In genomic region chr16:52219069-52219468, GRCm38 (mm10) we compare ENCODE assay signal across 8 mouse cellular contexts.
A peak's percentile ranks its signal among the peaks of the same experiment; 100 is the strongest.
DNase-seq lines count a peak whose midpoint lies in the region; ATAC-seq and TF ChIP-seq lines count a peak whose summit lies in the region.
"Had no signal": no experiment of that assay in that cellular context is flagged by ENCODE, and none has a peak within 500 bp of the region (broad histone marks: within the 10 kb centered on the region; RNA-seq: fewer than 3 reads in every experiment).

No protein-coding gene starts in this region.

- H3K4me3 ChIP-seq in liver, embryonic 11.5 days (ENCODE audit: low read depth, low read length) = no peak overlapping the region
- H3K4me3 ChIP-seq in MEL (ENCODE audit: control insufficient read depth in 1 of 2, insufficient read depth in 1 of 2, low read depth in 2 of 2, low read length in 2 of 2) = no peak overlapping the region
- H3K4me3 ChIP-seq in kidney, embryonic 16.5 days (ENCODE audit: low read length) = no peak overlapping the region

- ATAC-seq in liver, embryonic 11.5 days (replicated peaks; ENCODE audit: low FRiP score) = no peak
- ATAC-seq in kidney, embryonic 16.5 days (ENCODE audit: low FRiP score, low TSS enrichment) = peak; percentile 74; the same call in 1 of the 2 replicates
- ATAC-seq in megakaryocyte progenitor cell, adult 5-6 weeks (replicated peaks; ENCODE audit: poor library complexity) = peak; percentile 91
- no peak for ATAC-seq in cerebellum, adult (ENCODE audit: insufficient number of reproducible peaks, low FRiP score, low TSS enrichment)

- no peak overlapping the region for H3K27ac ChIP-seq in liver, embryonic 11.5 days (ENCODE audit: low read depth, low read length)
- H3K27ac ChIP-seq in MEL (ENCODE audit: control insufficient read depth, low read depth, low read length) = no peak overlapping the region
- H3K27ac ChIP-seq in kidney, embryonic 16.5 days (ENCODE audit: low read length) = no peak overlapping the region
- H3K27ac ChIP-seq: macrophage had no signal

- H3K4me2 ChIP-seq in liver, embryonic 11.5 days = no peak overlapping the region
- H3K4me2 ChIP-seq in kidney, embryonic 16.5 days (replicated peaks; ENCODE audit: low read depth, low read length) = no peak overlapping the region

- WGBS in liver, embryonic 11.5 days = 22% methylated on average over 2 of the region's 2 CpGs
- 18% methylated on average over 2 of the region's 2 CpGs for WGBS in kidney, embryonic 16.5 days

- no peaks in the 10 kb centered on the region for H3K36me3 ChIP-seq in liver, embryonic 11.5 days (ENCODE audit: control insufficient read depth, insufficient read depth, low read length)
- H3K36me3 ChIP-seq in MEL (ENCODE audit: control insufficient read depth in 1 of 2, insufficient read depth in 2 of 2, low read length in 2 of 2) = no peaks in the 10 kb centered on the region
- H3K36me3 ChIP-seq in kidney, embryonic 16.5 days (ENCODE audit: insufficient read depth, low read length) = no peaks in the 10 kb centered on the region

- TF ChIP-seq EP300 in MEL (IDR thresholded peaks at IDR 0.05; ENCODE audit: low read depth in 1 of 2, low read length in 2 of 2) = no peak

- H3K9me3 ChIP-seq in liver, embryonic 11.5 days (ENCODE audit: control insufficient read depth, low read length) = no peaks in the 10 kb centered on the region
- H3K9me3 ChIP-seq in MEL (replicated peaks; ENCODE audit: insufficient read depth, low read length) = no peaks in the 10 kb centered on the region
- H3K9me3 ChIP-seq in kidney, embryonic 16.5 days (ENCODE audit: low read length) = no peaks in the 10 kb centered on the region

- no peaks in the 10 kb centered on the region for H3K79me2 ChIP-seq in MEL (ENCODE audit: control insufficient read depth, insufficient read depth, low read length, poor library complexity)

- DNase-seq in liver (peak; percentile 8), MEL (ENCODE audit: low read depth, low spot score) (peak; percentile 58)
- no peak for DNase-seq in liver, embryonic 11.5 days (ENCODE audit: low spot score)
- DNase-seq in c-Kit-positive CD71-positive TER-119-negative erythroid progenitor cells, embryonic 14.5 days (ENCODE audit: low read depth) = peak; percentile 4

- no peak for TF ChIP-seq POLR2A in MEL (IDR thresholded peaks at IDR 0.05; ENCODE audit: control insufficient read depth in 1 of 2, insufficient read depth in 1 of 2, low read depth in 1 of 2, low read length in 2 of 2, poor library complexity in 1 of 2)

- TF ChIP-seq RAD21 in MEL (IDR thresholded peaks at IDR 0.05; ENCODE audit: low read depth, low read length) = peak; percentile 74

- H3K4me1 ChIP-seq in liver, embryonic 11.5 days (replicated peaks; ENCODE audit: control insufficient read depth, insufficient read depth, low read length) = no peaks in the 10 kb centered on the region
- no peaks in the 10 kb centered on the region for H3K4me1 ChIP-seq in MEL (ENCODE audit: control insufficient read depth in 1 of 2, insufficient read depth in 2 of 2, low read length in 2 of 2)
- no peaks in the 10 kb centered on the region for H3K4me1 ChIP-seq in kidney, embryonic 16.5 days (ENCODE audit: insufficient read depth, low read length)

- H3K9ac ChIP-seq in liver, embryonic 11.5 days (ENCODE audit: low read depth, low read length) = no peak overlapping the region
- H3K9ac ChIP-seq in MEL (ENCODE audit: control insufficient read depth, low read depth, low read length, poor library complexity, severe bottlenecking) = no peak overlapping the region
- no peak overlapping the region for H3K9ac ChIP-seq in kidney, embryonic 16.5 days (replicated peaks; ENCODE audit: low read length)

- TF ChIP-seq CTCF in MEL (IDR thresholded peaks at IDR 0.05 in 2 of 3, conservative IDR thresholded peaks at IDR 0.05 in 1 of 3; ENCODE audit: control insufficient read depth in 1 of 3, insufficient read depth in 1 of 3, low read depth in 2 of 3, low read length in 3 of 3, poor library complexity in 1 of 3, severe bottlenecking in 1 of 3) = peak; percentile 63 to 78 (median 70)

- H3K27me3 ChIP-seq in liver, embryonic 11.5 days (replicated peaks; ENCODE audit: control insufficient read depth, insufficient read depth, low read length) = no peaks in the 10 kb centered on the region
- H3K27me3 ChIP-seq in MEL (ENCODE audit: control insufficient read depth in 1 of 2, insufficient read depth in 2 of 2, low read length in 2 of 2) = no peaks in the 10 kb centered on the region
- no peaks in the 10 kb centered on the region for H3K27me3 ChIP-seq in kidney, embryonic 16.5 days (ENCODE audit: insufficient read depth, low read length)

TF ChIP-seq in MEL, 35 proteins besides CTCF, POLR2A, EP300 and RAD21:
- TF ChIP-seq ZC3H11A (IDR thresholded peaks at IDR 0.05; ENCODE audit: low read depth, low read length) (peak; percentile 77), MXI1 (IDR thresholded peaks at IDR 0.05; ENCODE audit: low read depth, low read length) (no peak), SMC3 (IDR thresholded peaks at IDR 0.05; ENCODE audit: low read depth, low read length) (peak; percentile 86)

Comparison
In these comparisons a context has a peak if more than half of its experiments do, and no peak if none do; other contexts are left out.
1. ATAC-seq: peak in kidney, embryonic 16.5 days (single experiment) and megakaryocyte progenitor cell, adult 5-6 weeks (single experiment); none in liver, embryonic 11.5 days (single experiment) and cerebellum, adult (single experiment).